Mouse (Mus musculus) heart, embryonic 14.5 days (tissue): ENCODE measurements around the gene BC052040. TPM values are rescaled to one million over a fixed set of nuclear protein-coding genes. Genes with fewer than 3 reads are reported as not detected.

ENCODE experiments used
- ATAC-seq: fragments of 200-750 bp; cut with Nextera tagmentation; 2 replicates; pipeline ENCODE4 v1.8.0; 2017; ENCODE audit warnings: low read depth, moderate TSS enrichment; ENCODE audit not compliant: insufficient number of reproducible peaks, insufficient read depth, low FRiP score
- H3K27ac ChIP-seq, 2 experiments: fragments of 200-500 bp in 1 of 2; fragments of 300-500 bp in 1 of 2; sonication (generic) in 1 of 2; replicated peaks in 1 of 2; 2 replicates each; pipeline ENCODE4 v1.5.1; 2012 to 2014; ENCODE audit warnings: low read depth in 2 of 2, low read length in 2 of 2, control low read depth in 1 of 2, mild to moderate bottlenecking in 1 of 2, mixed read lengths in 1 of 2; ENCODE audit not compliant: control insufficient read depth in 1 of 2, insufficient read depth in 1 of 2
- H3K27me3 ChIP-seq: fragments of 300-500 bp; sonication (generic); 2 replicates; pipeline ENCODE4 v1.6.1; 2014; ENCODE audit warnings: mild to moderate bottlenecking, low read length, control low read depth; ENCODE audit not compliant: control insufficient read depth, insufficient read depth
- H3K36me3 ChIP-seq: fragments of 300-500 bp; sonication (generic); 2 replicates; pipeline ENCODE4 v1.6.1; 2014; ENCODE audit warnings: mild to moderate bottlenecking, control low read depth, low read length, mixed read lengths; ENCODE audit not compliant: control insufficient read depth, insufficient read depth
- H3K4me1 ChIP-seq, 2 experiments: fragments of 200-500 bp in 1 of 2; fragments of 300-500 bp in 1 of 2; sonication (generic) in 1 of 2; 2 replicates each; pipeline ENCODE4 v1.6.1; 2012 to 2014; ENCODE audit warnings: low read length in 2 of 2, control low read depth in 1 of 2, mixed read lengths in 1 of 2; ENCODE audit not compliant: control insufficient read depth in 2 of 2, insufficient read depth in 2 of 2
- H3K4me2 ChIP-seq: fragments of 300-500 bp; sonication (generic); 2 replicates; pipeline ENCODE4 v1.6.1; 2014; ENCODE audit warnings: mild to moderate bottlenecking, low read length
- H3K4me3 ChIP-seq, 2 experiments: fragments of 200-500 bp in 1 of 2; fragments of 300-500 bp in 1 of 2; sonication (generic) in 1 of 2; 2 replicates each; pipeline ENCODE4 v1.5.1; 2012 to 2014; ENCODE audit warnings: low read length in 2 of 2, mild to moderate bottlenecking in 2 of 2, control low read depth in 1 of 2, low read depth in 1 of 2, moderate library complexity in 1 of 2; ENCODE audit not compliant: control insufficient read depth in 1 of 2, insufficient read depth in 1 of 2
- H3K9ac ChIP-seq: fragments of 300-500 bp; sonication (generic); 2 replicates; pipeline ENCODE4 v1.6.1; 2014; ENCODE audit warnings: mild to moderate bottlenecking, low read length
- H3K9me3 ChIP-seq: fragments of 300-500 bp; sonication (generic); 2 replicates; pipeline ENCODE4 v1.6.1; 2016; ENCODE audit warnings: low read length, control low read depth; ENCODE audit not compliant: control insufficient read depth
- WGBS: fragments of 180-500 bp; shearing (Covaris S2); extraction: QIAGEN DNeasy Blood & Tissue Kit; methylation state at CpG from one replicate; pipeline ENCODE4 v1.1.7; 2014; 5-methylcytosine and 5-hydroxymethylcytosine counted together
- polyA plus RNA-seq: library from polyadenylated mRNA; unstranded; fragments of >200 nt; fragmentation: Nextera tagmentation; extraction: Ambion mirVana; gene quantifications from 2 replicates; pipeline ENCODE4 v1.2.1, GENCODE M21; 2014

The BC052040 gene
- polyA plus RNA-seq, result 8.5 and 9.6 TPM in 2 replicates

GRCm38 (mm10) chr2:115581241-115581988, at the start of gene BC052040:
Gene BC052040 (plus strand): TSS chr2:115581716.
- Histone ChIP-seq H3K36me3 (no peaks in the 10 kb centered on the region), H3K4me2 (peak within 1 kb of the TSS; percentile 75), H3K4me1 (peaks cover 12 to 16% of the 10 kb centered on the region in 2 experiments), H3K9me3 (no peaks in the 10 kb centered on the region), H3K9ac (peak within 1 kb of the TSS; percentile 74), H3K4me3 (peak within 1 kb of the TSS; percentile 72 to 81), H3K27me3 (no peaks in the 10 kb centered on the region), H3K27ac (peak within 1 kb of the TSS; percentile 37 to 74; a peak in 3 of 4 replicates)
- under 1% methylated on average over 41 of the region's 41 CpGs for WGBS
- ATAC-seq, result peak; percentile 96

GRCm38 (mm10) chr2:115538009-115538690, 43.4 kb upstream of the BC052040 start:
- no peaks in the 10 kb centered on the region for H3K9me3 ChIP-seq
- H3K27ac ChIP-seq, result no peak overlapping the region
- no peaks in the 10 kb centered on the region; a peak in 1 of 4 replicates for H3K4me1 ChIP-seq
- no peak overlapping the region for H3K4me2 ChIP-seq
- no peak overlapping the region for H3K4me3 ChIP-seq
- no peaks in the 10 kb centered on the region for H3K27me3 ChIP-seq
- H3K9ac ChIP-seq, result no peak overlapping the region
- H3K36me3 ChIP-seq, result no peaks in the 10 kb centered on the region
- no peak for ATAC-seq
- 61% methylated on average over 13 of the region's 13 CpGs for WGBS

GRCm38 (mm10) chr2:115538691-115539283, 42.7 kb upstream of the BC052040 start:
- H3K4me1 ChIP-seq, result no peaks in the 10 kb centered on the region; a peak in 1 of 4 replicates
- no peaks in the 10 kb centered on the region for H3K36me3 ChIP-seq
- no peak overlapping the region for H3K4me3 ChIP-seq
- H3K9ac ChIP-seq, result no peak overlapping the region
- no peak overlapping the region for H3K27ac ChIP-seq
- no peak overlapping the region for H3K4me2 ChIP-seq
- no peaks in the 10 kb centered on the region for H3K9me3 ChIP-seq
- no peak for ATAC-seq
- whole genome bisulfite sequencing, result 81% methylated on average over 5 of the region's 5 CpGs
- H3K27me3 ChIP-seq, result no peaks in the 10 kb centered on the region

GRCm38 (mm10) chr2:115539731-115540130, 41.8 kb upstream of the BC052040 start:
- Histone ChIP-seq H3K9ac (no peak overlapping the region), H3K9me3 (no peaks in the 10 kb centered on the region), H3K27ac (no peak overlapping the region), H3K4me1 (no peaks in the 10 kb centered on the region; a peak in 1 of 4 replicates), H3K27me3 (no peaks in the 10 kb centered on the region), H3K36me3 (no peaks in the 10 kb centered on the region), H3K4me3 (no peak overlapping the region), H3K4me2 (no peak overlapping the region)
- 82% methylated on average over 5 of the region's 5 CpGs for WGBS
- no peak for ATAC-seq

GRCm38 (mm10) chr2:115542401-115543123, 39.0 kb upstream of the BC052040 start:
- no peaks in the 10 kb centered on the region for H3K9me3 ChIP-seq
- H3K4me3 ChIP-seq, result no peak overlapping the region
- ATAC-seq, result no peak
- no peak overlapping the region for H3K27ac ChIP-seq
- H3K27me3 ChIP-seq, result no peaks in the 10 kb centered on the region
- H3K4me1 ChIP-seq, result no peaks in the 10 kb centered on the region; a peak in 1 of 4 replicates
- no peaks in the 10 kb centered on the region for H3K36me3 ChIP-seq
- no peak overlapping the region for H3K4me2 ChIP-seq
- WGBS, result 76% methylated on average over 11 of the region's 11 CpGs
- H3K9ac ChIP-seq, result no peak overlapping the region

- Histone ChIP-seq H3K4me1 (no peaks in the 10 kb centered on the region; a peak in 1 of 4 replicates), H3K9me3 (no peaks in the 10 kb centered on the region), H3K36me3 (no peaks in the 10 kb centered on the region), H3K9ac (no peak overlapping the region), H3K27me3 (no peaks in the 10 kb centered on the region), H3K27ac (no peak overlapping the region), H3K4me3 (no peak overlapping the region), H3K4me2 (no peak overlapping the region)
- no peak for ATAC-seq
- whole genome bisulfite sequencing, result 78% methylated on average over 4 of the region's 4 CpGs
Measured at GRCm38 (mm10) chr2:115543212-115543611, 38.3 kb upstream of the BC052040 start.

GRCm38 (mm10) chr2:115551901-115552300, 29.6 kb upstream of the BC052040 start:
- WGBS, result 68% methylated on average over 3 of the region's 3 CpGs
- Histone ChIP-seq H3K36me3 (no peaks in the 10 kb centered on the region), H3K4me3 (no peak overlapping the region), H3K4me2 (no peak overlapping the region), H3K9me3 (no peaks in the 10 kb centered on the region), H3K9ac (no peak overlapping the region), H3K4me1 (no peaks in the 10 kb centered on the region), H3K27ac (no peak overlapping the region), H3K27me3 (no peaks in the 10 kb centered on the region)
- ATAC-seq, result no peak
